Mouse (Mus musculus) stomach, postnatal 0 days (tissue): Measurements from ENCODE around the gene Msh3.

Experiments
- CTCF ChIP-seq: IDR thresholded peaks from 2 replicates; pipeline ENCODE4 v1.5.1; 2016; ENCODE audit warnings: antibody characterized with exemption, low read depth, mild to moderate bottlenecking, moderate library complexity
- EP300 ChIP-seq: optimal IDR thresholded peaks from 2 replicates; pipeline ENCODE3; 2016; ENCODE audit warnings: antibody characterized with exemption

DNA sequence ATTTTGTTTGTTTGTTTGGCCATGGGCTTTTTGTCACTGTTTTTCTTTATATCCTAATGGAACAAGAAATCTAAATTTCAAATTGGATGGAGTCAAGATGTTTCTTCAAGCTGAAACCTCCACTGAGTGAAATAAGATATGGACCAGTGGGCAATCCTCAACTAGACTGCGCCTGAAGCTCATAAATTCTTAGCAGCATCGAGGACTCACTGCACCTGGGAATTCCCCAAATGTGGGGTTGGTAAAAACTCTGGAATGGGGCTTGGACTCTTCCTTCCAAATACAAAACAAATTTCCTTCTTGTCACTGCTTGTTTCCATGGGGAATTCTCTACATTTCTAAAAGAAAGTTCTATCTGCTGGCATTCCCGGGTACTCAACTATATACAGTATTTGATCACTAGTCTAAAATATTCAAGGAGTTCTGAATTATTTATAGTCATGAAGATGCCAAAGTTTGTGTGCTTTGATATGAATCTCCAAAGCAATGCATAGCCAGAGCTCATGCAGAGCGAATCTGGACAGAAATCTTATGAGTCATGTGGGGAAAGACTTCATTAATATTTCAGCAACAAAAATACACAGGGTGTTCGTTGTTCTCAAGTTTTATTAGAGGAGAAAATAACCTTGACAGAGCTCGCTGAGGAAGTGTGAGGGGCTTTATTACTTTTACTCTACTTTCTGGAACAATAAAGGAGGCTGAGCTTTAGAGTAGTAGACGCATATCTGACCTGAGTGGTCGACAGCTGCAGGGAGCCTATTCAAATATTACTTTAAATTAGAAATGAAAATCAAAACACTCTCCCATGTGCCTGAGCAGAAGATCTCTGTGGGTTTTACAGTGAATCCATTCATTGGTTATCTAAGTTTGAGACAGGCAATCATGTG, 51.5 kb downstream of the Msh3 start:
- TF ChIP-seq CTCF, result no peak
- TF ChIP-seq EP300, result no peak
